ENCODE assay signal across 21 mouse cellular contexts in the genomic region with DNA sequence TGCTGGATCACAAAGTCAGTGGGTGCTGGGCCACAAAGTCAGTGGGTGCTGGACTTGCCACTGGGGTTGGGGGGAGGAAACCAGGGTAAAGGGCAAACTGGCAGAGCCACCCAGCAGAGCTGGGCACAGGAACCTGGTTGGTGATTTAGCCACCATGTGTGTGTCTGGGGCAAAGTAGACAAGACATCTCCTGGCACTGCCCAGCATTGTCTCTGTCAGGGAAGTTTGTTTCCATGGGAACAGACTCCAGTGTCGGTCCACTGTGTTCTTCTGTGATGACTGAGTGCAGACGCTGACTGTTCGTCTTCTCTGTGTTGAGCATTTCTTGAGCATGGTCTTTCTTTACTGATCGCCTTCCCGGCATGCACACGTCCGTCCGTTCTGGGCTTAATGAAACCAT. TPM values are rescaled to one million over a fixed set of nuclear protein-coding genes. Genes with fewer than 3 reads are reported as not detected.
DNase-seq lines count a peak whose midpoint lies in the region; ATAC-seq and TF ChIP-seq lines count a peak whose summit lies in the region.
"Had no signal": no experiment of that assay in that cellular context is flagged by ENCODE, and none has a peak within 500 bp of the region (broad histone marks: within the 10 kb centered on the region; RNA-seq: fewer than 3 reads in every experiment).

No protein-coding gene starts in this region.

- H3K4me3 ChIP-seq in intestine, postnatal 0 days (ENCODE audit: low read depth, low read length) = no peak overlapping the region
- H3K4me3 ChIP-seq in intestine, embryonic 15.5 days (replicated peaks) = no peak overlapping the region
- no peak overlapping the region for H3K4me3 ChIP-seq in layer of hippocampus, adult 2 months
- H3K4me3 ChIP-seq in bone marrow macrophage, adult 2 months (ENCODE audit: insufficient read depth, low read length) = no peak overlapping the region
- H3K4me3 ChIP-seq in stomach, embryonic 16.5 days (replicated peaks; ENCODE audit: low read length) = no peak overlapping the region
- H3K4me3 ChIP-seq: forebrain, embryonic 13.5 days; hindbrain, embryonic 12.5 days; limb, embryonic 13.5 days; lung, embryonic 15.5 days had no signal

- H3K36me3 ChIP-seq in intestine, postnatal 0 days (ENCODE audit: control insufficient read depth, insufficient read depth) = peaks cover 52% of the 10 kb centered on the region
- peaks cover 19% of the 10 kb centered on the region for H3K36me3 ChIP-seq in intestine, embryonic 15.5 days
- no peaks in the 10 kb centered on the region for H3K36me3 ChIP-seq in stomach, embryonic 16.5 days (ENCODE audit: control insufficient read depth, insufficient read depth, low read length)

- H3K9ac ChIP-seq in intestine, postnatal 0 days (ENCODE audit: low read depth, low read length) = no peak overlapping the region
- H3K9ac ChIP-seq in intestine, embryonic 15.5 days = no peak overlapping the region
- H3K9ac ChIP-seq in stomach, embryonic 16.5 days (ENCODE audit: low read length) = no peak overlapping the region
- H3K9ac ChIP-seq: forebrain, embryonic 13.5 days; hindbrain, embryonic 12.5 days; limb, embryonic 13.5 days; lung, embryonic 15.5 days had no signal

- H3K27ac ChIP-seq in intestine, postnatal 0 days (ENCODE audit: low read depth, low read length) = peak overlapping the region; percentile 11; the same call in 1 of the 2 replicates
- H3K27ac ChIP-seq in intestine, embryonic 15.5 days = no peak overlapping the region
- H3K27ac ChIP-seq in layer of hippocampus, adult 2 months = 0 out of 2 replicates have a peak overlapping the region, but pooled peaks have one; percentile 23
- H3K27ac ChIP-seq in bone marrow macrophage, adult 2 months (ENCODE audit: insufficient read depth, low read depth, low read length) = peak overlapping the region; percentile 50
- peak overlapping the region; percentile 10; the same call in 1 of the 2 replicates for H3K27ac ChIP-seq in stomach, embryonic 16.5 days (ENCODE audit: low read length)
- H3K27ac ChIP-seq: forebrain, embryonic 13.5 days; hindbrain, embryonic 12.5 days; limb, embryonic 13.5 days; lung, embryonic 15.5 days had no signal

- no peak for TF ChIP-seq CTCF in intestine, postnatal 0 days (IDR thresholded peaks at IDR 0.05; ENCODE audit: low read depth)
- no peak for TF ChIP-seq CTCF in layer of hippocampus, adult 2 months (conservative IDR thresholded peaks at IDR 0.05)
- TF ChIP-seq CTCF in bone marrow macrophage, adult 2 months (IDR thresholded peaks at IDR 0.05; ENCODE audit: low read depth, low read length) = no peak

- no peaks in the 10 kb centered on the region for H3K9me3 ChIP-seq in intestine, postnatal 0 days (ENCODE audit: control insufficient read depth)
- H3K9me3 ChIP-seq in intestine, embryonic 15.5 days = no peaks in the 10 kb centered on the region
- H3K9me3 ChIP-seq in stomach, embryonic 16.5 days (replicated peaks; ENCODE audit: control insufficient read depth, low read length) = no peaks in the 10 kb centered on the region
- H3K9me3 ChIP-seq: forebrain, embryonic 13.5 days; hindbrain, embryonic 12.5 days; limb, embryonic 13.5 days; lung, embryonic 15.5 days had no signal

- no peak for ATAC-seq in intestine, postnatal 0 days
- ATAC-seq in intestine, embryonic 15.5 days = no peak
- no peak for ATAC-seq in stomach, embryonic 16.5 days (ENCODE audit: insufficient read depth, low FRiP score)
- ATAC-seq: forebrain, embryonic 13.5 days; Patski had no signal

- H3K27me3 ChIP-seq in intestine, postnatal 0 days (replicated peaks; ENCODE audit: control insufficient read depth, insufficient read depth, low read length) = no peaks in the 10 kb centered on the region
- no peaks in the 10 kb centered on the region for H3K27me3 ChIP-seq in intestine, embryonic 15.5 days (replicated peaks)
- H3K27me3 ChIP-seq in stomach, embryonic 16.5 days (ENCODE audit: control insufficient read depth, insufficient read depth, low read length) = no peaks in the 10 kb centered on the region
- H3K27me3 ChIP-seq: forebrain, embryonic 13.5 days; hindbrain, embryonic 12.5 days; limb, embryonic 13.5 days; lung, embryonic 15.5 days; Patski had no signal

- H3K4me1 ChIP-seq in intestine, postnatal 0 days (replicated peaks; ENCODE audit: control insufficient read depth, insufficient read depth, low read length) = no peaks in the 10 kb centered on the region; the same call in none of the 2 replicates
- H3K4me1 ChIP-seq in intestine, embryonic 15.5 days (replicated peaks) = peaks cover 4% of the 10 kb centered on the region
- H3K4me1 ChIP-seq in bone marrow macrophage, adult 2 months (ENCODE audit: control insufficient read depth, insufficient read depth, low read length) = peaks cover 23% of the 10 kb centered on the region
- H3K4me1 ChIP-seq in stomach, embryonic 16.5 days (ENCODE audit: control insufficient read depth, insufficient read depth, low read length) = 0 out of 2 replicates have a peak, but pooled peaks cover 2% of the 10 kb centered on the region
- H3K4me1 ChIP-seq: forebrain, embryonic 13.5 days; hindbrain, embryonic 12.5 days; limb, embryonic 13.5 days; lung, embryonic 15.5 days had no signal

- 75% methylated on average over 8 of the region's 8 CpGs for WGBS in intestine, postnatal 0 days
- WGBS in intestine, embryonic 15.5 days = 83% methylated on average over 8 of the region's 8 CpGs
- 77% methylated on average over 8 of the region's 8 CpGs for WGBS in stomach, embryonic 16.5 days

- no peak for TF ChIP-seq POLR2A in bone marrow macrophage, adult 2 months (IDR thresholded peaks at IDR 0.05; ENCODE audit: borderline replicate concordance, low read depth, low read length)

- no peak overlapping the region for H3K4me2 ChIP-seq in intestine, postnatal 0 days (replicated peaks; ENCODE audit: low read depth)
- no peak overlapping the region for H3K4me2 ChIP-seq in intestine, embryonic 15.5 days (replicated peaks)
- no peak overlapping the region for H3K4me2 ChIP-seq in stomach, embryonic 16.5 days (ENCODE audit: low read depth, low read length)
- H3K4me2 ChIP-seq: forebrain, embryonic 13.5 days; heart, embryonic 11.5 days; hindbrain, embryonic 12.5 days; limb, embryonic 13.5 days; liver, embryonic 11.5 days; lung, embryonic 15.5 days; midbrain, embryonic 11.5 days had no signal

- DNase-seq in layer of hippocampus, adult 2 months (ENCODE audit: low spot score in 2 of 2) = no peak
- DNase-seq in layer of hippocampus, adult 11-12 months (ENCODE audit: low spot score) = no peak
- no peak for DNase-seq in cerebellum, adult 11-12 months
- DNase-seq: adrenal gland, postnatal 10 days; cerebellum, adult 8-10 months; cerebellum, postnatal 25 days; gastrocnemius, postnatal 14 days; heart, postnatal 36 days; right cerebral cortex, postnatal 25 days had no signal

RNA-seq across cellular contexts. Expression of a gene that starts 19.8 kb away (rescaled TPM):
- 61.5 and 65.2 TPM in 2 replicates for polyA plus RNA-seq in intestine, postnatal 0 days (2015; fragmentation: Nextera tagmentation; extraction: Ambion mirVana)
- 21.1 and 24.4 TPM in 2 replicates for polyA plus RNA-seq in intestine, embryonic 15.5 days (2015; fragmentation: Nextera tagmentation; extraction: Ambion mirVana)
- total RNA-seq in layer of hippocampus, adult 2 months (2021) = 10 to 100 TPM; 19.1 to 20.2 TPM
- polyA plus RNA-seq in bone marrow macrophage, adult 2 months (2012; ENCODE audit: insufficient read depth, insufficient read length, missing spikeins) = 23.4 and 26.1 TPM in 2 replicates
- polyA plus RNA-seq in stomach, embryonic 16.5 days (2015; fragmentation: Nextera tagmentation; extraction: Ambion mirVana) = 14.6 and 15.3 TPM in 2 replicates

RNA-seq across cellular contexts. Expression of a gene that starts 34.6 kb away (rescaled TPM):
- polyA plus RNA-seq in intestine, postnatal 0 days (2015; fragmentation: Nextera tagmentation; extraction: Ambion mirVana) = 20.6 and 20.7 TPM in 2 replicates
- 19.1 and 19.9 TPM in 2 replicates for polyA plus RNA-seq in intestine, embryonic 15.5 days (2015; fragmentation: Nextera tagmentation; extraction: Ambion mirVana)
- 10 to 100 TPM; 44.3 to 45.2 TPM for total RNA-seq in layer of hippocampus, adult 2 months (2021)
- 34.1 and 40.1 TPM in 2 replicates for polyA plus RNA-seq in bone marrow macrophage, adult 2 months (2012; ENCODE audit: insufficient read depth, insufficient read length, missing spikeins)
- polyA plus RNA-seq in stomach, embryonic 16.5 days (2015; fragmentation: Nextera tagmentation; extraction: Ambion mirVana) = 11.2 and 13.1 TPM in 2 replicates

RNA-seq across cellular contexts. Expression of a gene that starts 43.5 kb away (rescaled TPM):
- polyA plus RNA-seq in intestine, postnatal 0 days (2015; fragmentation: Nextera tagmentation; extraction: Ambion mirVana) = 21.2 and 23.2 TPM in 2 replicates
- polyA plus RNA-seq in intestine, embryonic 15.5 days (2015; fragmentation: Nextera tagmentation; extraction: Ambion mirVana) = 24.8 and 25.9 TPM in 2 replicates
- 1 to 10 TPM; 6.6 to 7.6 TPM for total RNA-seq in layer of hippocampus, adult 2 months (2021)
- polyA plus RNA-seq in bone marrow macrophage, adult 2 months (2012; ENCODE audit: insufficient read depth, insufficient read length, missing spikeins) = 12.3 and 12.4 TPM in 2 replicates
- polyA plus RNA-seq in stomach, embryonic 16.5 days (2015; fragmentation: Nextera tagmentation; extraction: Ambion mirVana) = 16.3 and 18.3 TPM in 2 replicates

RNA-seq across cellular contexts. Expression of a gene that starts 43.5 kb away (rescaled TPM):
- polyA plus RNA-seq in intestine, postnatal 0 days (2015; fragmentation: Nextera tagmentation; extraction: Ambion mirVana) = 15.3 and 16.8 TPM in 2 replicates
- polyA plus RNA-seq in intestine, embryonic 15.5 days (2015; fragmentation: Nextera tagmentation; extraction: Ambion mirVana) = 12.2 and 14.2 TPM in 2 replicates
- total RNA-seq in layer of hippocampus, adult 2 months (2021) = 10 to 100 TPM; 13.6 to 19.4 TPM
- polyA plus RNA-seq in bone marrow macrophage, adult 2 months (2012; ENCODE audit: insufficient read depth, insufficient read length, missing spikeins) = 18.5 and 20.5 TPM in 2 replicates
- 10.0 and 10.8 TPM in 2 replicates for polyA plus RNA-seq in stomach, embryonic 16.5 days (2015; fragmentation: Nextera tagmentation; extraction: Ambion mirVana)
